Mouse (Mus musculus) CD8-positive naive resting alpha-beta T cell, adult 2 months (primary cell): ENCODE data around the gene Egln1.
A peak's percentile ranks its signal among the peaks of the same experiment; 100 is the strongest.

Experiments
- DNase-seq, 2 experiments: peaks; one replicate each; pipeline ENCODE4 v3.0.0; 2022; ENCODE audit warnings: low read depth in 2 of 2, low spot score in 2 of 2

Egln1 gene

GRCm38 (mm10) chr8:124947865-124948732 is 1.0 kb downstream of the Egln1 start:
- peak in 1 of 2 experiments; percentile 37 for DNase-seq

- no peak for DNase-seq
These were observed 4.7 kb downstream of the Egln1 start for GRCm38 (mm10) chr8:124944406-124944805.

- DNase-seq, result no peak
These were observed 5.3 kb downstream of the Egln1 start for GRCm38 (mm10) chr8:124943801-124944200.

- no peak for DNase-seq
These were observed 11.8 kb downstream of the Egln1 start for GRCm38 (mm10) chr8:124937293-124937692.

- no peak for DNase-seq
These were observed 12.4 kb downstream of the Egln1 start for GRCm38 (mm10) chr8:124936699-124937098.

- no peak for DNase-seq
These were observed 14.0 kb downstream of the Egln1 start for GRCm38 (mm10) chr8:124935116-124935515.

- DNase-seq, result no peak
These were observed 16.7 kb downstream of the Egln1 start for GRCm38 (mm10) chr8:124932435-124932834.

GRCm38 (mm10) chr8:124930649-124931048 is 18.5 kb downstream of the Egln1 start:
- DNase-seq, result no peak

GRCm38 (mm10) chr8:124930086-124930485 is 19.0 kb downstream of the Egln1 start:
- DNase-seq, result no peak

- DNase-seq, result no peak
These were observed 20.1 kb downstream of the Egln1 start for GRCm38 (mm10) chr8:124929006-124929405.

- no peak for DNase-seq
These were observed 22.8 kb downstream of the Egln1 start for GRCm38 (mm10) chr8:124926351-124926771.

GRCm38 (mm10) chr8:124925544-124926266 is 23.4 kb downstream of the Egln1 start:
- DNase-seq, result no peak

- DNase-seq, result no peak
These were observed 25.0 kb downstream of the Egln1 start for GRCm38 (mm10) chr8:124923971-124924652.

- DNase-seq, result no peak
These were observed 26.5 kb downstream of the Egln1 start for GRCm38 (mm10) chr8:124922490-124923089.

- DNase-seq, result no peak
These were observed 27.5 kb downstream of the Egln1 start for GRCm38 (mm10) chr8:124921369-124922279.

- DNase-seq, result no peak
These were observed 31.2 kb downstream of the Egln1 start for GRCm38 (mm10) chr8:124917741-124918484.

- DNase-seq, result no peak
These were observed 35.1 kb downstream of the Egln1 start for GRCm38 (mm10) chr8:124914061-124914460.

- DNase-seq, result no peak
These were observed 36.9 kb downstream of the Egln1 start for GRCm38 (mm10) chr8:124911938-124912872.
